Mouse (Mus musculus) cerebellum, postnatal 4 days (tissue): ENCODE measurements around the gene Eid2b.
"Not testable (repeated sequence)": the region's sequence is repeated elsewhere in the genome, so short reads cannot be mapped to it uniquely, and the experiment has no call there.

Source experiments
- DNase-seq, 2 experiments: peaks; one replicate each; pipeline ENCODE4 v3.0.0; 2022; ENCODE audit warnings: low spot score in 2 of 2, mixed read lengths in 1 of 2

Gene Eid2b

GRCm38 (mm10) chr7:28277615-28278278, at the start of gene Eid2b:
Eid2b (plus strand) TSS chr7:28277739.
- peak; percentile 96 to 99 for DNase-seq

GRCm38 (mm10) chr7:28243943-28244342, 33.6 kb upstream of the Eid2b start:
- DNase-seq, result not testable (repeated sequence)

GRCm38 (mm10) chr7:28248957-28249356, 28.6 kb upstream of the Eid2b start:
- DNase-seq, result no peak

- no peak for DNase-seq
Measured at GRCm38 (mm10) chr7:28251976-28252375, 25.6 kb upstream of the Eid2b start.

- no peak for DNase-seq
Measured at GRCm38 (mm10) chr7:28254591-28254990, 22.9 kb upstream of the Eid2b start.

- no peak for DNase-seq
Measured at GRCm38 (mm10) chr7:28255476-28255875, 22.1 kb upstream of the Eid2b start.

- no peak for DNase-seq
Measured at GRCm38 (mm10) chr7:28262861-28263260, 14.7 kb upstream of the Eid2b start.

GRCm38 (mm10) chr7:28263786-28264185, 13.8 kb upstream of the Eid2b start:
- DNase-seq, result peak in 1 of 2 experiments; percentile 31

- no peak for DNase-seq
Measured at GRCm38 (mm10) chr7:28265391-28265790, 12.1 kb upstream of the Eid2b start.

- peak; percentile 76 to 90 for DNase-seq
Measured at GRCm38 (mm10) chr7:28267129-28268041, 10.2 kb upstream of the Eid2b start, which contains the start of gene Eid2. Eid2 (plus strand) TSS chr7:28267881.

- DNase-seq, result peak in 1 of 2 experiments; percentile 55
Measured at GRCm38 (mm10) chr7:28268042-28268531, 9.5 kb upstream of the Eid2b start.

- no peak for DNase-seq
Measured at GRCm38 (mm10) chr7:28268576-28268975, 9.0 kb upstream of the Eid2b start.

GRCm38 (mm10) chr7:28269355-28269754, 8.2 kb upstream of the Eid2b start:
- no peak for DNase-seq

GRCm38 (mm10) chr7:28271761-28272160, 5.8 kb upstream of the Eid2b start:
- DNase-seq, result no peak

- no peak for DNase-seq
Measured at GRCm38 (mm10) chr7:28277237-28277614, 313 bp upstream of the Eid2b start.

GRCm38 (mm10) chr7:28278279-28278652, 727 bp downstream of the Eid2b start:
- DNase-seq, result no peak

GRCm38 (mm10) chr7:28280630-28281029, 3.1 kb downstream of the Eid2b start:
- DNase-seq, result no peak

- DNase-seq, result peak in 1 of 2 experiments; percentile 46
Measured at GRCm38 (mm10) chr7:28290165-28290564, 12.6 kb downstream of the Eid2b start.

- DNase-seq, result peak in 1 of 2 experiments; percentile 55
Measured at GRCm38 (mm10) chr7:28290638-28291590, 13.4 kb downstream of the Eid2b start, which contains the start of gene Selenov. Selenov (minus strand) TSS chr7:28291186.

GRCm38 (mm10) chr7:28294481-28294880, 16.9 kb downstream of the Eid2b start:
- DNase-seq, result peak; percentile 51 to 77
